Mouse (Mus musculus) thymus, postnatal 0 days (tissue): ENCODE measurements around the gene Foxo1. TPM values are rescaled to one million over a fixed set of nuclear protein-coding genes. Genes with fewer than 3 reads are reported as not detected.

Source experiments
- DNase-seq: peaks from one replicate; pipeline ENCODE4 v3.0.0-alpha.2; 2015; ENCODE audit warnings: low spot score
- polyA plus RNA-seq: library from polyadenylated mRNA; unstranded; fragments of >200 nt; fragmentation: Nextera tagmentation; extraction: Ambion mirVana; gene quantifications from 2 replicates; pipeline ENCODE4 v1.2.1, GENCODE M21; 2015

Foxo1 gene
- polyA plus RNA-seq, 1 experiment from 2014 or later, result 10.1 TPM

DNA sequence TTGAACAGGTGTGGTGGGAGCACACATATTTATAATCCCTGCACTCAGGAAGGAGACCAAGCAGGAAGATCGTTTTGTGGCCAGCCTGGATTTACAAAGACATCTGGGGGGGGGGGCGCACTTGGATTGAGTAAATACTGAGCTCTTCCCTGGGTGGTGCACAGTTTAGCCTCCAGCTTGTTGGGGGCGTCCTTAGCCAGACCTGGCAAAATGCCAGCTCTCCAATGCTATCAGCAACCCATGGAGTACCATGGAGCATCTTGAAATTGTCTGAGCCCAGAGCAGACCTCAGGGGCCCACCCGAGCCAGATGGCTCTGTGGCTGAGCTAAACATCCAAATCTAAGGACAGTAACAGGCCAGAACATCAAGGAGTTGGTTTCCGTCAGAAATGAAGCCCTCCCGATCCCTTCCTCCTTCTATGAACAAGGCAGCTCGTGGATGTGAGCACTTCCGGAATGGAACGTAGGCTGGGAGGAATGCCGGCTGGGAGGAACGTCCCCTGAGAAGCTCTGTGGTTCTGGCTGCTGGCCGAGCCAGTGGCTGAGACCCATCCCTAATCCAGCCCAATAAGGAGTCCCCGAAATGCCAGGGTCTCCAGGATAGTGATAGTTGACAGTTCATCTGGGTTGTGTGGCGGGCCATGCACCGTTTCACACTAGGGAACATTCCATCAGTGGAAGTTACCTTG is 89.3 kb downstream of the Foxo1 start:
- DNase-seq, result no peak

DNA sequence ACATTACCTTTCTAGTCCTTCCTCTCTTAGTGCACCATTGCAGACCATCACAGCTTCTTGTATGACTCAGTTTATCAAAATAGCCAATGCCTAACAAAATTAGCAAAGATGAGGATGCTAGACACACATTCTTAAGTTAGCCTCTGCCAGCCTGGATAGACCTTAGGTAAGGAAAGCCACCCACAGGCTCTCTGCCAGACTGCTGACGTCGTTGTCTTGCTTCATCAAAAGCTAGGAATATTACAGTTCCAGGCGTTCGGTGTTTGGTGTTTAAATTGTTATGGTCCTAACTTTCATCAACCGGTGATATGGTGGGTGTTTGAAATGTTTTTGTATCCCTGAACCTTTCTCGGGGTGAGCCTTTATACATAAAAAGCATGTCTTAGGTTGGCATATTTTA is 96.4 kb downstream of the Foxo1 start:
- DNase-seq, result no peak

DNA sequence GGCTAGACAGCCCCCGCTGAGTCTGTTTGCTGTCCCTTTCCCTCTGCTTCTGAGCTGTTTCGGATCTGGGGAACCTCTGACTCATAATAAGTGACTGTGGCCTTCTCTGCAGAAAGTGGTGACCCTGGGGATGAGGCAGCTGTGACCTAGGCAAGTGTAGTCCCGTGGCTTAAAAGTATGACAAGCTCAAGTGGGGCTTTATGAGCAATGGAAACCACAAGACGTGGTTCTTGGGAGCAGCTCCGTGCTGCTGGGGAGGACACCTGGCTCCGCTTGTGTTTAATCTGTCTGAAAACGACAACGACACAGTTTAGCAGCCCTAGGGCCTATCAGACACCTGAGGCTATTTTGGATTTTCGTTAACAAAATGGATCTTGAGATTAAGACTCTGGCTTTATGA is 101.1 kb downstream of the Foxo1 start:
- peak; percentile 74 for DNase-seq

DNA sequence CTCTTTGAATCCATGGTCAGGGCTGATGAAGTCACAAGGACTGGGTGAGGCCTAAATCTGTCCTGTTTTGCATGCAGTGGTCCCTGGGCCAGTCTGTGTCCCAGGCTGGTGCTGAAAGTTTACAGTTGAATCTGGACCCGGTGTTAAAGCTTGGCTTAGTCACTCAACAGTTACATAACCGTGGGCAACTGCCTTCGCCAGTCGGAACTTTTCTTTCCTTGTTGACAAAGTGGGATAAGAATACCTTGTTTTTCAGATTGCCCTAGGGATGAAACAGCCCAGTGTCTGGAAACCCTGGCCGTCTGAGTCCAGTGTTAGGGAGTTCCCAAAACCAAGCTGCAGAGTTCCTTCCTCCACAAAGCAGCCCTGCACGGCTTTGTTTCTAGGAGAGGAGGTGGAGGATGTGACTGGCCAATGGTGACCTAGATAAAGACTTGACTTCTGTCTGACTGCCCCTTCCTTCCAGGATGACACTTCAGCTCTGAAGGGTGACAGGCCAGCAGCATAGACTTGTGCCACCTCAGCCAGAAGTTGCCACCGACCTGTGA is 101.8 kb downstream of the Foxo1 start:
- no peak for DNase-seq

DNA sequence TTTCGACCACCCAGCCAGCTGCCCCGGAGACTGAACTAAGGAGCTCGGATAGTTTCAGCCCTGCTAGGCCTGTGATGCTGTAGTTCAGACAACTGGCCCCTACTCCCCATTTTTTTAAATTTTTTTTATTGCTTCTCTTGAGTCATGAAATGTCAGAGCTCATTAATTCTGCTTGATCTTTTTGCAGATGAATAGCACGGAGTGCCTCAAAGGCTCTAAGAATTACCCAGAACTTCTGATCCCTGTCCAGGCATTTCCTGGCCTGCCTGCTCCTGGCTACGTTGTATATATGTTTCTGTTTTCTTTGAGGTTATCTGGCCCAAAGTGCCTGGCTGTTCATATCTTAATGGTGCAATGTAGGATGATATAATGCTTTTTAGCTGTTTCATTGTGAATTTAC is 108.8 kb downstream of the Foxo1 start:
- no peak for DNase-seq

DNA sequence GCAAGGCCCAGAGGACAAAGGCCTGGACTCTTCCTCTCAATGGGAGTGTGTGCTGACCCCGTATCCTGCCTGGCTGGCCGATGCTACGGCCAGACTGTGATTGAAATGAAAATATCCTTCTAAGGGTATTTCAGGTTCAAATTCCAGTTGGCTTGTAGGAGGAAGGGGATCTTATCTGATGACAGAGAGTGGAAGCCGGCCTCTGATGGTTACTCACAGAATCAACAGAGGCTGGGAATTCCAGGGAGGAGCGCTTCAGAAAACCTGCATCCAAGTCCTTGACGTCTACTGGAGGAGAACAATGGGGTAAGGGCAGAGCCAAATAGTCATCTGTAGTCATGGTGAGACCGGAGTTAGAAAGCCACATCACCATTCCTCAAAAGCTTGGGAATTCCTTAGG is 115.2 kb downstream of the Foxo1 start:
- DNase-seq, result no peak

DNA sequence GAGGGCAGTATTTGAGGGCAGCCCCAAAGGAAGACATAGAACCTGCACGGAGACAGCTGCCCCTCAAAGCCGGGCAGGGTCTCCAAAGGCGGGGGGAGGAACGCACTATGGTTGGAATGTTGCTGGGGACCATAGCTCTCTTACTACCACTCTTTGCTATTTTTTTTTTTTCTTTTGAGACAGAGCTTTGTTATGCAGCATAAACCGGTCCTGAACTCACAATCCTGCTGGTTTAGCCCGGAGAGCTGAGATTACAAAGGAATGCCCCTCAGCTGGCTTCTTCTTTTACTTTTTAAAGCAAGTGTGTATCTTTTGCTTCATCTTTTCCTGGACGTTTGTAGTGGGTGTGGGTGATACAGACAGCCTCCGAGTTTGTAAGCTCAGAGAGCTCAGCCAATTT is 118.2 kb downstream of the Foxo1 start:
- DNase-seq, result no peak

DNA sequence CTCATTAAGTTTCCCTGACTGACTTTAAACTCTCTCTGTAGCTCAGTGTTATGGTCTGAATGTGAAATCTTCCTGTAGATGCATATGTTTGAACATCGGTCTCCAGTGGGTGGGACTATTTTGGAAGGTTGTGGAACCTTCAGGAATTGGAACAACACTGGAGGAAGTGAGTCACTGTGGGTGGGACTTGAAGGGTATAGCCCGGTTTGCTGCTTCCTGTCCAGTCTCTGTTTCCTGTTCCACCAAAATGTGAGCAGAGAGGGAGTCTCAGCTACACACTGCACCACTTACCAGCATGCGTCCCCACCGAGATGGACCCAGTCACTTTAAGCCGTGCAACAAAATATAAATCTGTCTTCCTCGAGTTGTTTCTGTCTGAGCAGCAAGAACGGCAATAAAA is 122.2 kb downstream of the Foxo1 start:
- DNase-seq, result no peak

DNA sequence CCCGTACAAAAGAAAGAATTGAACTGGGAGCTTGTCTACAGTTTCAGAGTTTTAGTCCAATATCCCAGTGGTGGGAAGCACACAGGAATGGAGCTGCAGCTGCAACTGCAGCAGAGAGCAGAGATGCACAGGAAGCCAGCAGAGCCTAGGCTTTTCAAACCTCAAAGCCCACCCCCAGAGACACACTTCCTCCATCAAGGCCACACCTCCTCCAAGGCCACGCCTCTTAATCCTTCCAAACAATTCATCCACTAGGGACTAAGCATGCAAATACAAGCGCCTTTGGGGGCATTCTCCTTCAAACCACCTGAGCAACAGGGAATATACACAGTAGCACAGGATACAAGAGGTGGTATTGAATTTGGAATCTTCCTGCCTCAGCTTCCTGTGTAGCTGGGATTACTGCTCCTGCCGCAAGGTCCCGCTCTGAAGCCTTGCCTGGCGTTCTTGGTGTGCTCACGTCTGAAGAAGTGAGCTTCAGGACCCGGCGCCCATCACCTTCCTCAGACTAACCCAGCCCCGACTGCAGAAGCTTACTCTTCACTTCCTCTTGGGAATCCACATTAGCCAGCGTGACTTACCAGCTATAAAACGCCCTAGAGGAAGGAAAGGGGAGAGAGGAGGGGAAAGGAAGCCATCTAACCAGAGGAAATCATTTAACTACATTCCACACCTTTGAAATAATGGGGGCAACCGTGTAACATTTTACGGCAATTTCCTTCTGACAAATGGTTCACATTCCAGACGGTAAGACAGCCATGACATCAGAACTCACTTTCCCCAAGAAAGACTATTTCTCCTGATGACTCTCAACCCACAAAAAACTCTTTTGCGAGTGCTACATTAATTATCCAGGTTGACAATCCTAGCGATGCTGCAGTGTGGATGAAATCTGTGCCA is 122.9 kb downstream of the Foxo1 start:
- peak; percentile 48 for DNase-seq

DNA sequence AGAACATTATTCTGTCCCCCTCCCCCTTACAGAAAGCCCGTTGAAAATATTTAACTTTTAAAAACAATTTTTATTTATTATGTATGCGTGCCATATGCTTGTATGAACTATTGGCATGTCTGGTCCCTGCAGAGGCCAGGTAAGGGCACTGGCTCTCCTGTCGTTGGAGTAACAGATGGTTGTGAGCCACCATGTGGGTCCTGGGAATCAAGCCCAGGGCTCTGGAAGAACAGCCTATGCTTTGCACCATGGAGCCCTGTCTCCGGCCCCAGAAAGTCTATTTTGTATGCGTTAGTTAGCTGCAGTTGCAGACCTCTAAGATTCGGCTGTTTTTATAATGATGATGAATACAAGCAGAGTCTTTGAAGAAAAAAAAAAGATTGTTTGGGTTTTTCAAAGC is 123.8 kb downstream of the Foxo1 start:
- DNase-seq, result no peak

DNA sequence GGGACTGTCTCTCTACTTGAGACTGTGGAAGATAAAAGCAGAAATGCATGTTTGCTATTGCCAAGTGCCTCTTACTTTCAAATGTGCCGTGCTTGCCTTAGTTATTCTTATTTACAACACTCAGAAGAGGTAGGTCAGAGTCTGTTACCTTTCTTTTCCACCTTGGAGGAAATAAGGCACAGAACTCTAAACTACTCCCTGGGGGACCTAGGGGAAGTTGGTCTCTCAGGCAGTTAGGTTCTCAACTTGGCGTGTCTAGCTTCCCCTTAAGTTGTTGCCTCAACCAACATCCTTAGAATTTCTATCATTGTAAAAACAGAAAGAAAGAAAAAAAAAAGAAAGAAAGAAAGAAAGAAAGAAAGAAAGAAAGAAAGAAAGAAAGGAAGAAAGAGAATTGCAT is 124.4 kb downstream of the Foxo1 start:
- DNase-seq, result no peak

DNA sequence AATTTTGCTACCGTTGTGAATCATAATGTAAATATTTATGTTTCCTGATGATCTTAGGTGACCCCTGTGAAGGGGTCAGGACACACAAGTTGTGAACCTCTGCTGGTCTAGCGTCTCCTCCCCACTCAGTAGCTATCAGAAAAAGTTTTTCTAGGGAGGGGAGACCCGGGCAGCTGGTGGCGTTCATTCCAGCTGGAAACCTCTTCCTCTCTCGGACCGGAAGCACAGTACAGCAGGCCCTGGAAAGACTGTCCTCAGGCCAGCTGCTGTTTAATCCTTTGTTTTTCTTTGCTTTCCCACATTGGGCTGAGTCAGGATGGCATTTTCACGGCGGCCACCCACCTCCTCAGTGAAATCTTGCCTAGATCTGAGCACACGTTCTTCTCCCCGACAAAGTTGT is 125.0 kb downstream of the Foxo1 start:
- no peak for DNase-seq

DNA sequence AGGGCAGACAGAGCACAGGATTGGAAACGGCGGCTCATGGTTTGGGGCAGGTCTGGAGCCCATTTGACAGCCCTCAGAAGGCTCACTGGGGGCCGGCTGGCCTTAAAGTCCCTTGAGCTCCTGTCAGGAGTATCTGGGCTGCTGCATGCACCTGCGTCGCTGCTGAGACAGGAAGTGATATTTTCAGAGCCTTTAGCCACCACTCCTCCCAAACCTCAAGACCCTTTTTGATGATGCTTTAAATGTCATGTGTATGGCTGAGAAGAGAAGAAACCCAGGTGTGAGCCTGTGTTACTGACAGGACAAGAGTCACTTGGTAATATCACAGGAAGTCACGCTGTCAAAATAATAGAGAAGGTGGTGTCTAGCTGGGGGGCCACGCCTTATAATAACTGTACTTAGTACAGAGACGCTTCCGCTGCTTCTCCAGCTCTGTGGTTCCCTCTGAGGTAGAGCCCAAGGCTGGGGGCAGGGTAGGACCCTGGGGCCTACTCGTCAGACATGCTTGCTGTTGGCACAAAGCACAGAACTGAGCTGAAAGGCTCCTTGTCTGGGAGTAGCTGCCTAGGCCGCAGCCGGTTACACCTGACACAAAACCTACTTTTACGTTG is 128.1 kb downstream of the Foxo1 start:
- peak; percentile 81 for DNase-seq

DNA sequence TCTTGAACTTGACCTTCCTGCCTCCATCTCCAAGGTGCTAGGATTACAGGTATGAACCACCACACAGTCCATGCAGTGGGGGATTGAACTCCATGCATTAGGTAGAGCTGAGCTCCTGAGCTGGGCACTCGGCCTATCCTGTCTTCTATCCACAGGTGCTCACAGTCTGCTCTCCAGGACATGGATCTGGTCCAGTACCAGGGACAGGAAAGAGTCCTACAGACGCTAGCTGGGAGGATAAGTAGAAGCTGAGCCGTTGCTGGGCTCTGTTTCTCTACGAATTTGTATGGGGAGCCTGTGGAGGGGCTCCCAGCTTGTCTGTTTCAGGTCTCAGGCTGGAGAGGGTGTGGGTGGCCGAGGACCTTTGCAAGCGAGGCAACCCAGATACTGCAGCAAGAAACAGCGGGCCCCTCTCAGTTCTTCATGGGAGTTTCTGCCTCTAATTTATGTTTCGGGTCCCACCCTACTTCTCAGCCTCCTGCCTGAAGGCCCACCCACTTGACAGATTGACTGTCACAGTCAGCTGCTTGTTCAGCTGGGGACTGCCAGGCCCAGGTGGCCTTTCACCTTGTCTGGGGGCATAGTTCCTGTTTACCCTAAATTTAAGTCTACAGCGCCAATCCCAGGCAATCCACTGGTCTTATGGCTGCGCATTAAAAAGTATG is 128.9 kb downstream of the Foxo1 start:
- peak; percentile 82 for DNase-seq

DNA sequence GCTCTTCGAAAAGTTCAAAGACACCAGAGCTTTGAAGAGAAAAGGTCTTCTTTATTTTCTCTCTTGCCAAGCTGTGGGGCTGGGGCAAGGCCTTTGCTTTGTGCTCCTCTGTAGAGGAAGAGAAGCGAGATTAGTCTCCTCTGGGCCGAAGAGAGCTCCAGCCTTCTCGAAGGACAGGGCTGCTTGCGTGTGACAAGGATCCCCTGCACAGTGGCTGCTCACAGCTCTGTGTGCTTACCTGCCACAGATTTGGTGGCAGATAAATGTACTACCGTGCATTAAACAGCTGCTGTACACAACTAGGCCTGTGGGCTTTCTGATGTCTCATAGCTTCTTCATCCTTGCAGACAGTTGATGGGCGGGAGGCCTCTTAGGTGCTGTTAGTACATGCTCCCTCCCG is 129.8 kb downstream of the Foxo1 start:
- DNase-seq, result peak; percentile 73

DNA sequence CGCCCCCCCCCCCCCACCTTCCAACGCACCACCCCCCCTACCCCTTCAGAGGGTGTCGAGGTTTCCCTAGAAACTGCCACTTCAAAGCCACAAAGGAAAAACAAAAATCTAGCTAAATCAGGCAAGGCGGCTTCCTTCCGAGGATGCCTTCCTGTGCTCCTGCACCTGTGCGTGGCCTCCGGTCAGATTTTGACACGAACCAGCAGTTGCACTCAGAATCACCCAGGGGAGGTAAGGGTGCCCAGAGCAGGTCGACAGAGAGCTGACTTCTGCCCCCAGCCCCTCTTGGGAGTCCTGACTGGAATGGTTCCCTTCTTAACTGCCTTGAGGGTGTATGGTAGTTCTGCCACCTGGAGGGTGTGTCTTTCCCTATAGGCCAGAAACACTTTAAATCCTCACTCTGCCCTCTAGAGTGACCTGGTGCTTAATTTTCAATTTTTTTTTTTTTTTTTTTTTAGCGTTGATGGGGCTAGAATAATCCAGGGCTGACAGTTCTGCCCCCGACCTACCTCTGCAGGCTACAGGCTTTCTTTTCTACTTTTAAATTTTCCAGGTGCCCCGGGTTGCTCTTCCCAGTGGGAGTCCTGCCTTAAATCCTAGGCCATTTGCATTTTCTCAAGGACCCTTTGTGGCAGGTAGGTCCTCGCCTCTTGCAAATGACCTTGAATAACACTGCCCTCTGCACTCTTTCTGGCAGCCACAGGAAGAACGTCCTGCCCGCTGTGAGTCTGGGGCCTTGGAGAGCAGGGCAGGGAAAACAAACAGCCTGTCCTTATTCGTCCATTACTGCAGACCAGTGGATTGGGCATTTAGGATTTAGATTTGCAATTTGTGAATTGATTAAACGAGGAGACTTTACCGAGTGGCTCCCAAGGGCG is 132.4 kb downstream of the Foxo1 start:
- peak; percentile 54 for DNase-seq

DNA sequence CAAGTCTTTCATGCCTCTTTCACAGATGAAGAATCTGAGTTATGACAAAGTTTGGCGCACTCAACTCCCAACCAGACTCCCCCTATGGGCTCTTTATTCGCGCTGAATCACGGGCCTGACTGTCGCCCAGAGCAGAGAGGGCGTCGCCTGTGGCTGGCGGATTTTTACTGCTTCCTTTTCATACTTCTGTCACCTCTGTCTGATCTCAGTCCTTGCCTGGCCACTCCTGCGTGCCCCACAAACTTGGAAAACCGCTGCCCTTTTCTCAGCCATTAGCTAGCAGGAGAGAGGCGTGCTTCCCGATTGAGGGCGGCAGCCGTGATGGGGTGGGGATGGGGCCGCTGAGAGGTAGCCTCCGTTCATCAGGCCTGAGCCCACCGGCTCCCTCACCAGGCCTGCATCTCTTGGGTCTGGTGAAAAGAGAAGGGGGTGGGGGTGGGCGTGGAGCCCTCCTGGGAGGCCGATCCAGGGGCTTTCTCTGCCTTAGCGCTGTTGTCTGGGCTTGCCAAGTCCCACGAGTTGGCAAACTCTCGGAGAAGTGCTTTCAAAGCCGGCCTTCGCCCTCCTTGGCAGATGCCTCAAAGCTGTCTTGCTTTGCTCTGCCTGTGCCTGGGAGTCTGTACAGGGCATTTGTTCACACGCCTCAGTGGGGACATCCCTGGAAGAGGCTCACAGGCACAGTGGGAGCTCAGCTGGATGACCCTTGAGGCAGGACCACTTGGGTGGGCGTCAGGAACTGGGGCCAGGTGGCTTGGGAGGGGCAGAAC is 133.2 kb downstream of the Foxo1 start:
- DNase-seq, result peak; percentile 59
